Mouse (Mus musculus): ENCODE results near the gene Tbx1. TPM values are rescaled to one million over a fixed set of nuclear protein-coding genes. Genes with fewer than 3 reads are reported as not detected.

Tbx1 gene
- total RNA-seq, 1 experiment from 2014 or later = not detected

DNA sequence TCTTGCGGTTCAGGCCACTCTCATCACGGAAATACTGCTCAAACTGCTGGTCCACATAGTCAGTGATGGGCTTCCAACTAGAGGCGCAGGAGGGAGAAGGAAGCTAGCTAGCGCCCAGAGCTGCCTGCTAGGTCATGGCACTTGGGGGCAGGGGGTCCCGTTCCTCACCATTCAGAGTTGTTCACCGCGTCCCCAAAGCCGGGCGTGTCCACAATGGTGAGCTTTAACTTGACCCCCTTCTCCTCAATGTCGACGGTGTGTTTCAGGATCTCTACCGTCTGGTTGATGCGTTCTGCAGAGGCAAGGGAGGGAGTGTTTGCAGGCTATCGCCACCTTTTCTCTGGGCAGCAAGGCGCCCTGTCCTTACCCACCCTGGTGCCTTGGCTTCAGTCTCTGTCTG, 34.2 kb upstream of the Tbx1 start:
- no peak for ATAC-seq (replicated peaks in 1 of 2; ENCODE audit: insufficient read depth in 1 of 2, low FRiP score in 2 of 2, low TSS enrichment in 1 of 2, low read depth in 1 of 2, poor library complexity in 2 of 2, severe bottlenecking in 2 of 2)

DNA sequence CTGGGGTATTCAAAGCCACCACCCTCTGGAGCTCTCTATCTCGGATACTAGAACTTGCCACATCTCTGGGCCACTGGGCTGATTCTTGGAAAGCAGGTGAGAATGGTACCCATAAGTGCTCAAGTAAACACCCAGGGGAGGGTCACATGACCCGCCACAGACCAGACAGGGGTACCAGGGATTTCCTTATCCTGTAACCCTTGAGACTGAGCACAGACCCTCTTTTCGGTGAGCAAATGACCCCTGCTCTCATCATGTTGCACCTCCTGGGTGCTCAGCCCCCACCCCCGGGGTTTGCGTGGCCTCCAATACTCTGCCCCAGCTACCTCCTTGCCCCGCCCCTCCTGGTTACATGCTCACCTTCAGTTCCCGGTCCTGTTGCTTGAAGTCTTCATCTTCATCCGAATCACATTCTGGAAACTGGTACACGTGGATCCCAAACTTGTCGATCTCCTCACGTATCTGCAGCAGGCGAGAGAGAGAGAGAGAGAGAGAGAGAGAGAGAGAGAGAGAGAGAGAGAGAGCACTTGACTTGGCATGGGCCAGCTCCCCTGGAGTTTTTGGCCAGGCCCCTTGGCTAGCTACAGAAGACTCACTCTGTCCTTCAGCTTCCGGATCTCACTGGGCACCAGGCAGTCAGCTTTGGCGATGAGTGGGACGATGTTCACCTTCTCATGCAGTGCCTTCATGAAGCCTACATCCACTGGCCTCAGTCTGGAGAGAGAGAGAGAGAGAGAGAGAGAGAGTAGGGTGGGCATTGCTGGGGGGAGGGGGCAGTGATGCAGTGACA, 33.5 kb upstream of the Tbx1 start:
- ATAC-seq (replicated peaks in 1 of 2; ENCODE audit: insufficient read depth in 1 of 2, low FRiP score in 2 of 2, low TSS enrichment in 1 of 2, low read depth in 1 of 2, poor library complexity in 2 of 2, severe bottlenecking in 2 of 2) = no peak

DNA sequence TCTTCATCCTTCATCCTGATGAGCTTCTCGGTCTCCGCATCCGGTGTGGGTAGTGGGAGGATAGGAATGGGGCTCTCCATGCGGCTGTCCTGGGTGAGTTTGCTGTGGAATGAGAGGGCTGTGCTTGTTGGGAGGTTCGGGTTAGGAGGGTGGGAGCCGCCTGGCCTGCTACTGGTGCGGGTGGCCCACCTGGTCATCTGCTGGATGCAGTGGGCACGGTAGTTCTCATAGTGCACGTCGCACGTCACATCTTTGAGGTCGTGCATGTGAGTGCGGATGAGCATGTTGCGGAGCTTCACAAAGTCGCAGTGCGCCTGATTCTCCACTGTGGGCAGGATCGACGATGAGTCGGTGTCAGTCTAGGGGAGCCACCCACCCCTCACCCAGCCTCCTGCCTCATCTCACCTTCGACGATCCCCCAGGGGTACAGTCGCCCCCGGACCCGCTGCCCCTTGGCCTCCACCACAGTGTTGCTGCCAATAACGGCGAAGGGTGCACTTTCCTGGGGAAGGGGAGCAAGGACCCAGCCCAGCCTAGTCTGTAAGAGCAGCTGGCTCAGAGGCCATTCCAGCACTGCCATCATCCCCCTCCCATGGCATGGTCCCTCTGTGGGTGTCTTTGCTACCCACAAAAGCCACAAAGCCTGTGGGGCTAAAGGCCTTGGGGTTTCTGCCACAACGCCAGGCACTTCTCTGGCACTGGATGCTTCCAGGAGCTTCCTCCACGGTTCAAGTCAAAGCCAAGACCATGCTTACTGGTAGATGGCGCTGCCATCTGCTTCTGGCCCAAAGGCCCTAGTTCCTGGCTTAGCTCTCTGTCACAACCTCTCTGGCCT, 32.7 kb upstream of the Tbx1 start:
- no peak for ATAC-seq (replicated peaks in 1 of 2; ENCODE audit: insufficient read depth in 1 of 2, low FRiP score in 2 of 2, low TSS enrichment in 1 of 2, low read depth in 1 of 2, poor library complexity in 2 of 2, severe bottlenecking in 2 of 2)

DNA sequence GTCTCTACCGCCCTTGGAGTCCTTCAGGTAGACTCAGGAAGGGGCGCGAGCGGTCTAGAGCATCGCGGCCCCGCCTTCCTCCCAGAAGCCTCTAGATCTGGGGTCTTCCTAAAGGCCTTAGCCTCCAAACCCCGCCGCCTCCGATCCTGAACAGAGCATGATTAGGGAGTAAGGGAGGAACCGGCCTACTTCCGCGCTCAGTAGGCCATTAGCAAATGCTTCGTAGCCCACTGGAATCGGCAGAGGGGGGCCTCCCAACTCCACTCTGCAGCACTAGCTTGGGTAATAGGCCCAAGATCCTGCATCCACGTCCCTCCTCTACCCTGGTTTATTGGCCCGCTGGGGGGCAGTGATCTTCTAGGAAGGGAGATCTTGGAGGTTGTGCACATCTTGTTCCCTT, 31.5 kb upstream of the Tbx1 start, which contains the start of gene Gp1bb:
Gene Gp1bb, minus strand, starts transcription at position 385 of the 400 bp plus-strand sequence.
- ATAC-seq (replicated peaks in 1 of 2; ENCODE audit: insufficient read depth in 1 of 2, low FRiP score in 2 of 2, low TSS enrichment in 1 of 2, low read depth in 1 of 2, poor library complexity in 2 of 2, severe bottlenecking in 2 of 2) = no peak

DNA sequence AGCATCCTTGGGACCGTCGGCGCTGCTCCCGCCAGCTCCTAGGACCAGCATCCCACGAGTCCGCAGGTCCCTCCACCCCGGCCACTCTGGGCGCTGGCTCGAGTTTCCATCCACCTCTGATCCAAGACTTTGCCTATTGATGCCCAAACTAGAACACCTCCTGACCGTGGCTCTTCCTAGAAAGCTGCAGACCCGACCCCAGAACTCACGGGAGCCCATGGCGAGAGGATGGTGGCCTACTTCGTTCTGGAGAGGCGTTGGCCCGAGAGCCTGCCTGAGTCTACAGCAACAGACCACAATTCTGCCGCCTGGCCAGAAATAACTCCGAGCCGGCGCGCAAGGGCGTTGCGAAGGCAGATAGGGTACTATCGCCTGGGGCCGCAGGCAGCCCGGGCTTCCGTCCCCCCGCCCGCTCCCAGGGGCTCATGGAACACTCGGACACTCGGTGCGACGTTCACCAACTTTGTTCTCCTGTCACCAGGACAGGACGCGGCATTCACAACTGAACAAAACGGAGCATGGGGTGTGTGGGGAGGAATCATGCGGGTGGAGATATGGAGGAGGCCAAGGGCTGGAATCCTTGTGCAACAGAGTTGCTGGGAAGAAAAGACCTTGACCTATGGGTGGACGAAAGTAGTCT, 31.0 kb upstream of the Tbx1 start:
- no peak for ATAC-seq (replicated peaks in 1 of 2; ENCODE audit: insufficient read depth in 1 of 2, low FRiP score in 2 of 2, low TSS enrichment in 1 of 2, low read depth in 1 of 2, poor library complexity in 2 of 2, severe bottlenecking in 2 of 2)

DNA sequence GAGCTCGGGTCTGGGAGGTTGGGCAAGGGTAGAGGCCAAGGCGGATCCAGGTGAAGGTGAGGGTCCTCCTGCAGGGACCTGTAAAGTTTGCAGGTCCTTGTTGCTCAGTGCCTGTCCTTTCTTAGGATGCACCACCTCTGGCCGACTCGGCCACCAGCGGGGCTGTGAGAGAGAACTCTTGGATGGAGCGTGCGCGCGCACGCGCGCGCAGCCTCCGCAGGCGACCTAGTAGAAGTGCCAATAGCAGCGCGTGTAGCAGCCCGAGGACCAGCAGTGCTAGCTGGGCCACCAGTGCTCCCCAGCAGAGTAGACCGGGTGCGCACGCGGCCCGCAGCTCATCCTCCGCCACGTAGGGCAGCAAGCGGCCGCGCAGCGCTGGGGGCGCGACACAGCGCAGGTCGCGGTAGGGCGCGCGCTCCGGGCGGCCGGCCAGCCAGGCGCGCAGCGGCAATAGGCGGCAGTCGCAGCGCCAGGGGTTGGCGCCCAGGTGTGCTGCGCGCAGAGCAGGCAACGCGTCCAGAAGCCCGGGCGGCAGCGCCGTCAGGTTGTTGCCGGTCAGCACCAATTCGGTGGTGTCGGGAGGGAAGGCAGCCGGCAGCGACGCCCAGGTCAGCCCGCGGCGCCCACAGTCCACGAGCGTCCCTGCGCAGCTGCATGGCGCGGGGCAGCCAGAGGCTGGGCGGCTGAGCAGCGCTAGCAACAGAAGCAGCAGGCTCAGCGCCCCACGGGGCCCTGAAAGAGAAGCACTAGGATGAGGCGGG, 30.3 kb upstream of the Tbx1 start:
- ATAC-seq (replicated peaks in 1 of 2; ENCODE audit: insufficient read depth in 1 of 2, low FRiP score in 2 of 2, low TSS enrichment in 1 of 2, low read depth in 1 of 2, poor library complexity in 2 of 2, severe bottlenecking in 2 of 2) = no peak

DNA sequence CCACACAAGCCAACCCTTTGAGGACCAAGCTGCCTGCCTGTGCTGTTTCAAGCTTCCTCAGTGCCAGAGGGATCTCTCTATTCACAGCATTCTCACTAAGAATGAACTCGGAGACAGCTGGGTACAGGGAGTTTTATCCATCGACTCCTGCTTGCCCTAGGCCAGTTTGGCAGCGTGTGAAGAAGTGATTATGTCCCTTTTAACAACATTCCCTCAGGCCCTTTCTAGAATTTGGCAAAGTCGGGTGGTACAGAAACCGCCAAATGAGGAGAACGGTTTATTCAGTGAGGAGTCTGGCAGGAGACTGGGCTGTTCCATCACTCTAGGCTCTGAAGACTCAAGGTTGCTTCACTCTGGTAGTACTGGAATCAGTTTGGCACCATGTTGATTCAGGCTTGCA, 29.7 kb upstream of the Tbx1 start:
- ATAC-seq (replicated peaks in 1 of 2; ENCODE audit: insufficient read depth in 1 of 2, low FRiP score in 2 of 2, low TSS enrichment in 1 of 2, low read depth in 1 of 2, poor library complexity in 2 of 2, severe bottlenecking in 2 of 2) = no peak

DNA sequence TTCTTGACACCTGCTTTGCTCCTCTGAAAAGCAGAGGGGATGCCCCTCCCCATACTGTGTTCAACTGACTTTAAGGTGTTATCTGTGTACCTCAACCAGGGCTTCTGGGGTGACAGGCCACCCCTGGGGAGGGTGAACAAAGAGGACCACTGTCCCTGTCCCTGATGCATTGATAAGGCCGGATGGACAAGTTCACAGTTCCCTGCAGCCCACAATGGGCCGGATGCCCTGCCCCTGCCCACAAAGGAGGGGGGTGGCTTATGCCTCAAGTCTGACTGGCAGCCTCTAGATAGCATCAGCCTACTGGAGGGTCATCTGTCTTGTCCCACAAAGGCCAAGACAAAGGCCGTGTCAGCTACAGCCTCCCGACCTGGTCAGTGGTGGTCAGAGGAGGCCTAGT, 28.6 kb upstream of the Tbx1 start:
- ATAC-seq (replicated peaks in 1 of 2; ENCODE audit: insufficient read depth in 1 of 2, low FRiP score in 2 of 2, low TSS enrichment in 1 of 2, low read depth in 1 of 2, poor library complexity in 2 of 2, severe bottlenecking in 2 of 2) = no peak

DNA sequence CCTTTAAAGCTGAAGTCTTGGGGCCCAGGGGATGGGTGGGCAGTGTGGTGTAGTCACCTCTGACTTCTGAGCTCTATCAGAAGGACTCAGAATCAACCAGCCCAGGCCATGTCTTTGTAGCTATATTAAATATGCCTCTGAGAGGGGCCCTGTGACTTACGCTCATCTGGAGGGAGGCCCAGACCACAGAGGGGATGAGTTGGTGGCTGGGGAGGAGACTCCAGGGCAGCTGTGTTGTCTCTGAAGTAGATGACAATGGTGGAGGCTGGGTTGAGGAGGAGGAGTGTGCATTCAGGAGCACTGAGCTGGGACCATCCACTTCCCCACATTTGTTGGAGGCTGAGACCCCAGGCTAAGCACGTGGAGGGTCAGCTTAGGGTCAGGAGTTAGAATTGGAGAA, 27.8 kb upstream of the Tbx1 start:
- ATAC-seq (replicated peaks in 1 of 2; ENCODE audit: insufficient read depth in 1 of 2, low FRiP score in 2 of 2, low TSS enrichment in 1 of 2, low read depth in 1 of 2, poor library complexity in 2 of 2, severe bottlenecking in 2 of 2) = no peak

DNA sequence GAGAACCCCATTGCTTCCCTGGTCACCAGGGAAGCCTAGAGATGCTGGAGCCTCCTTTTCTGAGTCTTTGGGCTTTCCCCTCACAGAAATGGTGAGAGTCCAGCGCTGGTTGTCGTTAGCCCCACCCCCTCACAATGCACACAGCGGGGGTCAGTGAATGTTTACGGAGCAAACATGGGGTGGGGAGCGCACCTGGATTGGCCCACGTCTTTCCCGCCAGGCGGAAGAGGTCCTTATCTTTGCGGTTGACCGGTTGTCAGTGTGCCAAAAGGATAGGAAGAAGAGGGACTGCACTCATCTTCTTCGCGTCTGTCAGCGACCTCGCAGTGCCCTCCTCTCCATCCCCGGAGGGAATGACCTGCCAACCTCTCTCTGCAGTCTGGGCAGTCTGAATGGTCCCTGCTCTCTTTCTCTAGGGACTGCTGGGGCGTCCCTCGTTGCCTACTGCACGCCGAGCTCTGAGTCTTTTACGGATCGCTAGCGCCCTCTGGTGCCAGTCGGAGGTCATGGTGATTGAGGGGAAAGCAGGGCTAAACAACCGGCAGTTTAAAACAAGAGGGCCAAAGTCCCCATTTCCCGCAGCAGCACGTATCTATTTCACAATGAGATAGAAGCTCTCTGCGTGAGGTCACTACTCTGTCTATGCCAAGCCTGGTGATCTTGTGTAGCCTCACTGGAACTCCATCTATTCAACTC, 27.0 kb upstream of the Tbx1 start:
- peak; percentile 80 to 89 for ATAC-seq (replicated peaks in 1 of 2; ENCODE audit: insufficient read depth in 1 of 2, low FRiP score in 2 of 2, low TSS enrichment in 1 of 2, low read depth in 1 of 2, poor library complexity in 2 of 2, severe bottlenecking in 2 of 2)

DNA sequence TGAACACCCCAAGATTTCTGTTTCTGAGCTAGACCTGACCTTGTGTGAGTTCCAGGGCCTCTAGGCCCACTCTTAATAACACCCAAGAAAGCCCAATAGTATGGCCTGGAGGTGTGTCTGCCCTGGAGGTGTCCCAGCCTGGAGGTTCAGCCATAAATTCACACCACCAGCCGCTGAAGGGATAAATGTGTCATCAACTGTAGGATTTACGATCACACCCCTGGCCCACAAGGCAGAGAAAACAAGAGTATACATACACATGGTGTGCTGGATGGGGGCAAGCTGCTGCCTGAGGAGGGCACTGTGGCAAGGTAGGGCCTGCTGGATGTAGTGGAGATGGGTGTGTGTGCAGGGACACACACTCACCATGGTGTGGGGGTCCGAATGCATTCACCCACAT, 22.8 kb upstream of the Tbx1 start:
- ATAC-seq (replicated peaks in 1 of 2; ENCODE audit: insufficient read depth in 1 of 2, low FRiP score in 2 of 2, low TSS enrichment in 1 of 2, low read depth in 1 of 2, poor library complexity in 2 of 2, severe bottlenecking in 2 of 2) = no peak

DNA sequence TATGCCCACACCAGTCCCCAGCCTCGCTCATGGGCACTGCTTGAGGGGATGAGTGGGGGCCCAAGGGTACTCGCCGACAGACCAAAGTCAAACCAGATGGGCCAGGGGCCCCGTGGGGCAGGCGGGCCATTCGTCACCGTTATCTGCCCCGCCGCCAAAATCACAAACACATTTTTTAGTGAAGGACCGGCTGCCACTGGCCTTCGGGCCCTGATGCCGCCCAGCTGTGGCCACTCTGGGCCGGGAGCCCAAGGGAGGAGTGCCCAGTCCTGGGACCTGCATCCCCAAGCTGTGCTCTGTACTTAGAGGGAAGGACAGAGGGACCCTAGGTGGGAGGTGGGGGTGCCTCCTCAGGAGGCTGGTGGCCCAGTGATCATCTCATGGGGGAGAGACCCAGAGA, 21.3 kb upstream of the Tbx1 start:
- ATAC-seq (replicated peaks in 1 of 2; ENCODE audit: insufficient read depth in 1 of 2, low FRiP score in 2 of 2, low TSS enrichment in 1 of 2, low read depth in 1 of 2, poor library complexity in 2 of 2, severe bottlenecking in 2 of 2) = no peak

DNA sequence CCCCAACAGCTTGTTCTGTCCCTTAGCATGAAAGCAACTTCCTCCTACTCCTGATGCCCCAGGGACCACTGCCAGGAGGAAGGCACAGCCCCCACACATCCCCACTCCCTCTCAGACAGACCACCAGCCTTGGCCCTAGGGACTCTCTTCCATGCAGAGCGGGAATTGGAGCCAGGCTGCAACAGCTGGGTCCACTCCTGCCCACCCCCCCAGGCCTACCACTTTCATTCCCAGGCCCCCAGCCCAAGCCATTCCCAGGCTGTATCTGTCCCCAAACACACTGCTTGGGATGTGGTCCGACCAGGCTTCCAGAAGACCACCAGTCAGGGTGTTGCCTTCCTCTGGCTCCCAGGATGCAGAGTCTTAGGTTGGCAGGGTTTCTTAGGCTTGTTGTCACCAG, 18.6 kb upstream of the Tbx1 start:
- ATAC-seq (replicated peaks in 1 of 2; ENCODE audit: insufficient read depth in 1 of 2, low FRiP score in 2 of 2, low TSS enrichment in 1 of 2, low read depth in 1 of 2, poor library complexity in 2 of 2, severe bottlenecking in 2 of 2) = no peak

DNA sequence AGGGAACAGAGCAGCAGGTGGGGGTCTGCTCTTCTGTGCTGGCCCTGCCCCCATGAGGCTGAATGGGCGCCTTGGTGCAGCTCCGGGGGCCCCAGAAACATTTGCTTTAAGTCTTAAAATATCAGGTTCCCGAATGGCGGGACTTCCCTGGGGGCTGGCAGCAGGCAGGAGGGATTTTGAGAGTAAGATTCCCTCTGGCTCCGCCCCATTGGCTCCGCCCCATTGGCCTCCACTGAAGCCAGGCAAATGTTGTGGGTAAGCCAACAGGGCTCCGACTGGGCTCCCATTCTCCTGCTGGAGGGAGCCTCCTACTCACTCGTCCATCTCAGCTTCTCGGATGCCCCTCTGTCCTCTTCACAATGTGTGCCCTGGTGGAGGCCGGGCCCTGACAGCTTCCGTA, 17.8 kb upstream of the Tbx1 start:
- no peak for ATAC-seq (replicated peaks in 1 of 2; ENCODE audit: insufficient read depth in 1 of 2, low FRiP score in 2 of 2, low TSS enrichment in 1 of 2, low read depth in 1 of 2, poor library complexity in 2 of 2, severe bottlenecking in 2 of 2)

DNA sequence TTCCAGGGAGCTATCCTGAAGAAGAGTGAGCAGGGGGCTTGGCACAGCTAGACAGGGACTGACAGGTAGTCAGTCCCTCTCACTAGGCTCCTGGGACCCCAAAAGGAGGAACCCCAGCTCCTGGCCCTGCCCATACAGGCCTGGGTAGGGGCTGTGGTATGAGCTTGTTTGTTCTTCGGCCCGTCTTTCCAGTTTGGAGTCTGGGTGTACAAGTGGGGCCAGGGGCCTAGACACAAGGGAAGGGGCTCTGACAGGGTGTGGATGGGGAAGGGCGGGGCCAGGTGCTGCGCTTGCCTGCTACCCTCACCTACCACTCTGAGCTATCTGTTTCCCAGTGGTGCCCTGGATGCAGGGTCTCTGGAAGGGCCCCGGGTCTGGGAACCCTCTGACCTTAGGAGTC, 15.2 kb upstream of the Tbx1 start:
- ATAC-seq (replicated peaks in 1 of 2; ENCODE audit: insufficient read depth in 1 of 2, low FRiP score in 2 of 2, low TSS enrichment in 1 of 2, low read depth in 1 of 2, poor library complexity in 2 of 2, severe bottlenecking in 2 of 2) = no peak

DNA sequence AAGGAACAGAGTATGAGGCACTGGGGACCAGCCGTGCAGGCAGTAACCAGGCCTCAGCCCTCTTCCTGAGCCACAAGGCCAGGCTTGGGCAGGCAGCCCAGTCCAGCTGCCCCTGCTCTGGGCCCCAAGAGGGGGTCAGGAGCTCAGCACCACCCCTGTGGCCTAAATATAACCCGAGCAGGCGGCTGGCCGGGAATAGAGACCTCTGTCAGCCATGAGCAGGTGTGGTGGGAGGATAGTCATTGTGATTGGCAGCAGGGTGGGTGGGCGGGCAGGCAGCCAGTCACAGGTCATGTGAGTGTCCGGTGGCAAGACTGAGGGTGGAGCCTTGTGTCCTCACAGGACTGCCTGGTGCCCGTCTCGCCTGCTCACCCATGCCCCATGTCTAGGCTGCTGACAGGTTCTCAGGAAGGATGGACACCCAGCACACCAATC, 13.8 kb upstream of the Tbx1 start:
- ATAC-seq (replicated peaks in 1 of 2; ENCODE audit: insufficient read depth in 1 of 2, low FRiP score in 2 of 2, low TSS enrichment in 1 of 2, low read depth in 1 of 2, poor library complexity in 2 of 2, severe bottlenecking in 2 of 2) = no peak

DNA sequence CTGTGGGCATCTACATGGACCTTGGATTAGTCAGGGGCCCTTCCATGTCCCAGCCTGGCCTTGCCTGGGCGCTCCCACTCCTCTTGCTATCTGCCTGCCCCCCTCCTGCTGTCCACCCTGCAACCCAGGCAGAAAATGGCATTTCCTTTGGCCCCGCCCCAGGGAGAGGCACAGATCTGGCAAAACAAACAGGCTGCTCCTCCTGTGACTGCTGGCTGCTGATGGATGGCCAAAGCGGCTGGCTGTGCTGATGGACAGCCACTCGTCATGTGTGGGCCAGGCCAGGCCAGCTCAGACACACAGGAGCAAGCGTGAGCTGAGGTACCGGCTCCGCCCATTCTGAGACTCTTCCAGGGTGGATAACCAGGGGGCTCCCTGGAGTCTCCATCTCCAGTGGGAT, 11.0 kb upstream of the Tbx1 start:
- ATAC-seq (replicated peaks in 1 of 2; ENCODE audit: insufficient read depth in 1 of 2, low FRiP score in 2 of 2, low TSS enrichment in 1 of 2, low read depth in 1 of 2, poor library complexity in 2 of 2, severe bottlenecking in 2 of 2) = no peak
